Mouse (Mus musculus): ENCODE measurements around the gene Gm26602. TPM values are rescaled to one million over a fixed set of nuclear protein-coding genes. Genes with fewer than 3 reads are reported as not detected.
"Not testable (repeated sequence)": the region's sequence is repeated elsewhere in the genome, so short reads cannot be mapped to it uniquely, and the experiment has no call there.

Gene Gm26602
- polyA plus RNA-seq, 1 experiment from 2014 or later, result 6.0 TPM

GRCm38 (mm10) chr10:79955691-79956090 is 45.0 kb downstream of the Gm26602 start:
- no peak for DNase-seq (ENCODE audit: low spot score)
- no peak for ATAC-seq
- H3K9ac ChIP-seq (ENCODE audit: low read length), result peak overlapping the region; percentile 29
- no peak overlapping the region for H3K27ac ChIP-seq (ENCODE audit: low read depth, low read length)
- H3K4me2 ChIP-seq (ENCODE audit: low read length), result no peak overlapping the region
- no peaks in the 10 kb centered on the region for H3K27me3 ChIP-seq (replicated peaks; ENCODE audit: control insufficient read depth, insufficient read depth, low read length)
- H3K4me3 ChIP-seq (ENCODE audit: low read depth, low read length), result no peak overlapping the region
- H3K9me3 ChIP-seq (replicated peaks; ENCODE audit: control insufficient read depth, low read length), result no peaks in the 10 kb centered on the region
- H3K36me3 ChIP-seq (ENCODE audit: control insufficient read depth, insufficient read depth, low read length), result peaks cover 23% of the 10 kb centered on the region
- peaks cover 2% of the 10 kb centered on the region; the same call in 1 of the 2 replicates for H3K4me1 ChIP-seq (ENCODE audit: control insufficient read depth, insufficient read depth, low read length)
- 78% methylated on average over 9 of the region's 9 CpGs for WGBS

GRCm38 (mm10) chr10:79956643-79957154 is 46.0 kb downstream of the Gm26602 start:
- peaks cover 16% of the 10 kb centered on the region for H3K36me3 ChIP-seq (ENCODE audit: control insufficient read depth, insufficient read depth, low read length)
- DNase-seq (ENCODE audit: low spot score) (no peak), ATAC-seq (no peak)
- 23% methylated on average over 4 of the region's 4 CpGs for WGBS
- H3K9me3 ChIP-seq (replicated peaks; ENCODE audit: control insufficient read depth, low read length), result no peaks in the 10 kb centered on the region
- no peak overlapping the region for H3K4me2 ChIP-seq (ENCODE audit: low read length)
- H3K4me1 ChIP-seq (ENCODE audit: control insufficient read depth, insufficient read depth, low read length), result peaks cover 6% of the 10 kb centered on the region; the same call in 1 of the 2 replicates
- H3K4me3 ChIP-seq (ENCODE audit: low read depth, low read length), result no peak overlapping the region
- no peak overlapping the region for H3K27ac ChIP-seq (ENCODE audit: low read depth, low read length)
- H3K9ac ChIP-seq (ENCODE audit: low read length), result no peak overlapping the region
- no peaks in the 10 kb centered on the region for H3K27me3 ChIP-seq (replicated peaks; ENCODE audit: control insufficient read depth, insufficient read depth, low read length)

- 17% methylated on average over 21 of the region's 21 CpGs for WGBS
- H3K9ac ChIP-seq (ENCODE audit: low read length), result no peak overlapping the region
- peaks cover 6% of the 10 kb centered on the region; the same call in 1 of the 2 replicates for H3K4me1 ChIP-seq (ENCODE audit: control insufficient read depth, insufficient read depth, low read length)
- DNase-seq (ENCODE audit: low spot score) (peak; percentile 62), ATAC-seq (no peak)
- H3K27me3 ChIP-seq (replicated peaks; ENCODE audit: control insufficient read depth, insufficient read depth, low read length), result no peaks in the 10 kb centered on the region
- H3K4me2 ChIP-seq (ENCODE audit: low read length), result no peak overlapping the region
- H3K27ac ChIP-seq (ENCODE audit: low read depth, low read length), result no peak overlapping the region
- H3K9me3 ChIP-seq (replicated peaks; ENCODE audit: control insufficient read depth, low read length), result no peaks in the 10 kb centered on the region
- no peak overlapping the region for H3K4me3 ChIP-seq (ENCODE audit: low read depth, low read length)
- H3K36me3 ChIP-seq (ENCODE audit: control insufficient read depth, insufficient read depth, low read length), result peaks cover 20% of the 10 kb centered on the region
Observed at GRCm38 (mm10) chr10:79958140-79958816, 47.6 kb downstream of the Gm26602 start.

GRCm38 (mm10) chr10:79959412-79959811 is 48.8 kb downstream of the Gm26602 start:
- Histone ChIP-seq H3K36me3 (ENCODE audit: control insufficient read depth, insufficient read depth, low read length) (peaks cover 29% of the 10 kb centered on the region), H3K4me2 (ENCODE audit: low read length) (peak overlapping the region; percentile 86; the same call in 1 of the 2 replicates)
- 34% methylated on average over 10 of the region's 10 CpGs for WGBS
- H3K4me3 ChIP-seq (ENCODE audit: low read depth, low read length); H3K9ac ChIP-seq (ENCODE audit: low read length); H3K4me1 ChIP-seq (ENCODE audit: control insufficient read depth, insufficient read depth, low read length); DNase-seq (ENCODE audit: low spot score); H3K27me3 ChIP-seq (replicated peaks; ENCODE audit: control insufficient read depth, insufficient read depth, low read length); H3K9me3 ChIP-seq (replicated peaks; ENCODE audit: control insufficient read depth, low read length); H3K27ac ChIP-seq (ENCODE audit: low read depth, low read length): not testable (repeated sequence)
- peak; percentile 36; the same call in 1 of the 2 replicates for ATAC-seq

- Histone ChIP-seq H3K9me3 (replicated peaks; ENCODE audit: control insufficient read depth, low read length) (no peaks in the 10 kb centered on the region), H3K27ac (ENCODE audit: low read depth, low read length) (peak within 1 kb of the TSS; percentile 58; the same call in 1 of the 2 replicates), H3K4me1 (ENCODE audit: control insufficient read depth, insufficient read depth, low read length) (peaks cover 6% of the 10 kb centered on the region; the same call in 1 of the 2 replicates), H3K9ac (ENCODE audit: low read length) (peak within 1 kb of the TSS; percentile 78), H3K36me3 (ENCODE audit: control insufficient read depth, insufficient read depth, low read length) (peaks cover 35% of the 10 kb centered on the region), H3K4me3 (ENCODE audit: low read depth, low read length) (peak within 1 kb of the TSS; percentile 91), H3K4me2 (ENCODE audit: low read length) (peak within 1 kb of the TSS; percentile 86), H3K27me3 (replicated peaks; ENCODE audit: control insufficient read depth, insufficient read depth, low read length) (no peaks in the 10 kb centered on the region)
- peak; percentile 97 for ATAC-seq
- under 1% methylated on average over 61 of the region's 61 CpGs for WGBS
- peak; percentile 99 for DNase-seq (ENCODE audit: low spot score)
Observed at GRCm38 (mm10) chr10:79959847-79960601, 49.4 kb downstream of the Gm26602 start, which contains the start of gene Wdr18. Gene Wdr18 (plus strand): TSS chr10:79960152.

Small RNAs within 50 kb of the gene (microRNA-seq; reads per million reads assigned to microRNA genes)
- not detected for gene Mir6910

Other genes starting within 250 kb of the Gm26602 start
- 1.1 and 1.2 TPM in 2 replicates for gene Madcam1, start 246.3 kb upstream of the Gm26602 start, polyA plus RNA-seq (2014; fragmentation: Nextera tagmentation; extraction: Ambion mirVana)
- 101 and 105 TPM in 2 replicates for gene Tpgs1, start 241.5 kb upstream of the Gm26602 start, polyA plus RNA-seq (2014; fragmentation: Nextera tagmentation; extraction: Ambion mirVana)
- gene Cdc34, start 228.7 kb upstream of the Gm26602 start, polyA plus RNA-seq (2014; fragmentation: Nextera tagmentation; extraction: Ambion mirVana), result 76.0 and 76.9 TPM in 2 replicates
- gene Gzmm, start 221.8 kb upstream of the Gm26602 start, polyA plus RNA-seq (2014; fragmentation: Nextera tagmentation; extraction: Ambion mirVana), result 1.4 and 1.5 TPM in 2 replicates
- 725 and 788 TPM in 2 replicates for gene Bsg, start 206.4 kb upstream of the Gm26602 start, polyA plus RNA-seq (2014; fragmentation: Nextera tagmentation; extraction: Ambion mirVana)
- 0.32 and 0.56 TPM in 2 replicates for gene Hcn2, start 194.2 kb upstream of the Gm26602 start, polyA plus RNA-seq (2014; fragmentation: Nextera tagmentation; extraction: Ambion mirVana)
- gene Polrmt, start 164.3 kb upstream of the Gm26602 start, polyA plus RNA-seq (2014; fragmentation: Nextera tagmentation; extraction: Ambion mirVana), result 32.1 and 33.4 TPM in 2 replicates
- gene Fgf22, start 155.8 kb upstream of the Gm26602 start, polyA plus RNA-seq (2014; fragmentation: Nextera tagmentation; extraction: Ambion mirVana), result 0.28 and 0.38 TPM in 2 replicates
- gene Rnf126, start 143.9 kb upstream of the Gm26602 start, polyA plus RNA-seq (2014; fragmentation: Nextera tagmentation; extraction: Ambion mirVana), result 60.6 and 75.7 TPM in 2 replicates
- 0.58 and 0.96 TPM in 2 replicates for gene Fstl3, start 133.6 kb upstream of the Gm26602 start, polyA plus RNA-seq (2014; fragmentation: Nextera tagmentation; extraction: Ambion mirVana)
- 0.37 TPM in 1 of 2 replicates, not detected in the other for gene Prss57, start 119.9 kb upstream of the Gm26602 start, polyA plus RNA-seq (2014; fragmentation: Nextera tagmentation; extraction: Ambion mirVana)
- 182 and 257 TPM in 2 replicates for gene Palm, start 117.3 kb upstream of the Gm26602 start, polyA plus RNA-seq (2014; fragmentation: Nextera tagmentation; extraction: Ambion mirVana)
- 0.41 and 0.51 TPM in 2 replicates for gene Misp, start 89.9 kb upstream of the Gm26602 start, polyA plus RNA-seq (2014; fragmentation: Nextera tagmentation; extraction: Ambion mirVana)
- 98.2 and 109 TPM in 2 replicates for gene Ptbp1, start 56.4 kb upstream of the Gm26602 start, polyA plus RNA-seq (2014; fragmentation: Nextera tagmentation; extraction: Ambion mirVana)
- 16.9 and 17.1 TPM in 2 replicates for gene Prtn3, start 36.4 kb upstream of the Gm26602 start, polyA plus RNA-seq (2014; fragmentation: Nextera tagmentation; extraction: Ambion mirVana)
- 224 and 298 TPM in 2 replicates for gene Plppr3, start 36.2 kb upstream of the Gm26602 start, polyA plus RNA-seq (2014; fragmentation: Nextera tagmentation; extraction: Ambion mirVana)
- gene Elane, start 24.6 kb upstream of the Gm26602 start, polyA plus RNA-seq (2014; fragmentation: Nextera tagmentation; extraction: Ambion mirVana), result 0.36 TPM in 1 of 2 replicates, not detected in the other
- gene Cfd, start 20.0 kb upstream of the Gm26602 start, polyA plus RNA-seq (2014; fragmentation: Nextera tagmentation; extraction: Ambion mirVana), result not detected in 2 replicates
- 40.5 and 47.6 TPM in 2 replicates for gene Med16, start 1.9 kb upstream of the Gm26602 start, polyA plus RNA-seq (2014; fragmentation: Nextera tagmentation; extraction: Ambion mirVana)
- 1.6 and 1.8 TPM in 2 replicates for gene Kiss1r, start 6.1 kb downstream of the Gm26602 start, polyA plus RNA-seq (2014; fragmentation: Nextera tagmentation; extraction: Ambion mirVana)
- gene R3hdm4, start 10.4 kb downstream of the Gm26602 start, polyA plus RNA-seq (2014; fragmentation: Nextera tagmentation; extraction: Ambion mirVana), result 175 and 197 TPM in 2 replicates
- 1.1 and 2.3 TPM in 2 replicates for gene Arid3a, start 16.2 kb downstream of the Gm26602 start, polyA plus RNA-seq (2014; fragmentation: Nextera tagmentation; extraction: Ambion mirVana)
- 96.4 and 101 TPM in 2 replicates for gene Wdr18, start 49.3 kb downstream of the Gm26602 start, polyA plus RNA-seq (2014; fragmentation: Nextera tagmentation; extraction: Ambion mirVana)
- 0.23 and 0.40 TPM in 2 replicates for gene Grin3b, start 59.9 kb downstream of the Gm26602 start, polyA plus RNA-seq (2014; fragmentation: Nextera tagmentation; extraction: Ambion mirVana)
- 10.5 and 13.4 TPM in 2 replicates for gene Tmem259, start 73.5 kb downstream of the Gm26602 start, polyA plus RNA-seq (2014; fragmentation: Nextera tagmentation; extraction: Ambion mirVana)
- 33.2 and 40.0 TPM in 2 replicates for gene Cnn2, start 77.7 kb downstream of the Gm26602 start, polyA plus RNA-seq (2014; fragmentation: Nextera tagmentation; extraction: Ambion mirVana)
- gene Abca7, start 85.6 kb downstream of the Gm26602 start, polyA plus RNA-seq (2014; fragmentation: Nextera tagmentation; extraction: Ambion mirVana), result 2.1 and 3.1 TPM in 2 replicates
- gene Arhgap45, start 105.8 kb downstream of the Gm26602 start, polyA plus RNA-seq (2014; fragmentation: Nextera tagmentation; extraction: Ambion mirVana), result 1.1 and 1.5 TPM in 2 replicates
- 205 and 219 TPM in 2 replicates for gene Polr2e, start 128.9 kb downstream of the Gm26602 start, polyA plus RNA-seq (2014; fragmentation: Nextera tagmentation; extraction: Ambion mirVana)
- gene Gpx4, start 136.3 kb downstream of the Gm26602 start, polyA plus RNA-seq (2014; fragmentation: Nextera tagmentation; extraction: Ambion mirVana), result 555 and 632 TPM in 2 replicates
- 8.1 and 11.1 TPM in 2 replicates for gene Sbno2, start 194.7 kb downstream of the Gm26602 start, polyA plus RNA-seq (2014; fragmentation: Nextera tagmentation; extraction: Ambion mirVana)
- 25.5 and 27.7 TPM in 2 replicates for gene Stk11, start 204.9 kb downstream of the Gm26602 start, polyA plus RNA-seq (2014; fragmentation: Nextera tagmentation; extraction: Ambion mirVana)
- 412 and 467 TPM in 2 replicates for gene Atp5d, start 227.8 kb downstream of the Gm26602 start, polyA plus RNA-seq (2014; fragmentation: Nextera tagmentation; extraction: Ambion mirVana)
- gene Cbarp, start 230.0 kb downstream of the Gm26602 start, polyA plus RNA-seq (2014; fragmentation: Nextera tagmentation; extraction: Ambion mirVana), result 41.0 and 42.4 TPM in 2 replicates
- gene Midn, start 237.4 kb downstream of the Gm26602 start, polyA plus RNA-seq (2014; fragmentation: Nextera tagmentation; extraction: Ambion mirVana), result 67.0 and 73.6 TPM in 2 replicates

Data from forebrain, embryonic 14.5 days (tissue).